Mouse (Mus musculus) hindbrain, postnatal 0 days (tissue): ENCODE measurements around the gene Ubtd1. TPM values are rescaled to one million over a fixed set of nuclear protein-coding genes. Genes with fewer than 3 reads are reported as not detected.

Source experiments
- ATAC-seq: fragments of 200-750 bp; cut with Nextera tagmentation; 2 replicates; pipeline ENCODE4 v1.8.0; 2017; ENCODE audit warnings: mild to moderate bottlenecking, moderate TSS enrichment, moderate library complexity
- DNase-seq: peaks from one replicate; pipeline ENCODE4 v3.0.0-alpha.2; 2015; ENCODE audit warnings: low spot score
- H3K27ac ChIP-seq: fragments of 300-500 bp; sonication (generic); 2 replicates; pipeline ENCODE4 v1.5.1; 2014; ENCODE audit warnings: mild to moderate bottlenecking
- H3K27me3 ChIP-seq: fragments of 300-500 bp; sonication (generic); 2 replicates; pipeline ENCODE4 v1.6.1; 2014; ENCODE audit warnings: low read length, mixed read lengths; ENCODE audit not compliant: insufficient read depth
- H3K36me3 ChIP-seq: fragments of 300-500 bp; sonication (generic); 2 replicates; pipeline ENCODE4 v1.6.1; 2014; ENCODE audit warnings: low read length, mixed read lengths; ENCODE audit not compliant: insufficient read depth
- H3K4me1 ChIP-seq: fragments of 300-500 bp; sonication (generic); 2 replicates; pipeline ENCODE4 v1.6.1; 2014; ENCODE audit warnings: antibody characterized with exemption, low read length, mixed read lengths; ENCODE audit not compliant: insufficient read depth
- H3K4me2 ChIP-seq: fragments of 300-500 bp; sonication (generic); 2 replicates; pipeline ENCODE4 v1.6.1; 2014; ENCODE audit warnings: low read depth, mild to moderate bottlenecking, low read length, moderate library complexity, mixed read lengths
- H3K4me3 ChIP-seq: fragments of 300-500 bp; sonication (generic); 2 replicates; pipeline ENCODE4 v1.5.1; 2014; ENCODE audit warnings: low read length
- H3K9ac ChIP-seq: fragments of 300-500 bp; sonication (generic); replicated peaks from 2 replicates; pipeline ENCODE4 v1.6.1; 2014; ENCODE audit warnings: mild to moderate bottlenecking, low read length, moderate library complexity, mixed read lengths
- H3K9me3 ChIP-seq: fragments of 300-500 bp; sonication (generic); 2 replicates; pipeline ENCODE4 v1.6.1; 2016; ENCODE audit warnings: low read length, mixed read lengths
- CTCF ChIP-seq: IDR thresholded peaks from 2 replicates; pipeline ENCODE4 v1.5.1; 2016; ENCODE audit warnings: antibody characterized with exemption, control low read depth, low read depth
- WGBS: fragments of 180-500 bp; shearing (Covaris S2); extraction: QIAGEN DNeasy Blood & Tissue Kit; methylation state at CpG from one replicate; pipeline ENCODE4 v1.1.7; 2014; 5-methylcytosine and 5-hydroxymethylcytosine counted together
- polyA plus RNA-seq: library from polyadenylated mRNA; unstranded; fragments of >200 nt; fragmentation: Nextera tagmentation; extraction: Ambion mirVana; gene quantifications from 2 replicates; pipeline ENCODE4 v1.2.1, GENCODE M21; 2015
- total RNA-seq: library from RNA; depleted of rRNA; stranded (reverse); fragments of >200 nt; gene quantifications from 2 replicates; pipeline ENCODE4 v1.2.3, GENCODE M21; 2014

Ubtd1 gene
- total and polyA plus RNA-seq, 2 experiments from 2014 or later, result 14.1 to 19.9 TPM

DNA sequence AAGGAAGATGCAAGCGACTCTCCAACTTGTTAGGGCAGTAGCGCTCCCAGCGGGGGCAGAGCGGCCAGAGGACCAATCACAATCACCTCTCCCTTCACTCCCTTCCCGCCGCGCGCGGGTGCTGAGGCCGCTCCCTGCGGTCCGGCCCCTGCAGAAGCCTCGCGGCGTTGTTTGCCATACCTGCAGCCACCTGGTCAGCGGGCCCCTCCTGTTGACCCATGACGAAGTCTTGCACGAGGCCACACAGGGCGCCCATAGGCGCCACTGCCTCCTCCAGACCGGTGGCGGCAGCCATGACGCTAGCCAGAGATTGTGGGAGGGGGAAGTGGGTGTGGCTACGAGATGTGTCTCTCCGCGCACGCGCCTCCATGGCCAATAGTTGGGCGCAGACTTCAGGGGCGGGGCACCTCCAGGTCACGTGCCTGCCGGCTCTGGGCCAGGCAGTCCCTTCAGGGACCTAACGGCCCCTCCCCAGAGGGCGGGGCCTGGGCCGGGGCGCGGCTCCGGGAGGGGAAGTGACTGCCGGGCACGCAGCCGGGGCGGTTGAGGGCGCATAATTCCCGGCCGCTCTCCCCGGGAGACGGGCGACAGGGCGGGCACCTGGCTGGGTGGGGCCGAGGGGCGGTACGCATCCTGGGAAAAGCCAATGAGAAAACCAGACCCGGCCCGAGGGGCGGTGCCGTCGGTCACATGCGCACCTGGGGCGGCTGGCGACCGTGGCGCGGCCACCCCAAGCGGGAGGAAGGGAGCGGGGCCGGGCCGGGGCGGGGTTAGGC is 556 bp upstream of the Ubtd1 start, which contains the start of gene Mms19:
Mms19 (minus strand) TSS at position 339 of the 776 bp plus-strand sequence.
- Histone ChIP-seq H3K4me2 (peak within 1 kb of the TSS; percentile 93), H3K36me3 (no peaks in the 10 kb centered on the region), H3K27ac (peak within 1 kb of the TSS; percentile 79), H3K27me3 (no peaks in the 10 kb centered on the region), H3K9ac (peak within 1 kb of the TSS; percentile 64), H3K4me3 (peak within 1 kb of the TSS; percentile 73), H3K4me1 (peaks cover 3% of the 10 kb centered on the region; the same call in 1 of the 2 replicates), H3K9me3 (no peaks in the 10 kb centered on the region)
- TF ChIP-seq CTCF, result peak; percentile 36; the same call in 1 of the 2 replicates
- peak; percentile 96 for ATAC-seq
- WGBS, result under 1% methylated on average over 43 of the region's 68 CpGs
- peak; percentile 99 for DNase-seq

DNA sequence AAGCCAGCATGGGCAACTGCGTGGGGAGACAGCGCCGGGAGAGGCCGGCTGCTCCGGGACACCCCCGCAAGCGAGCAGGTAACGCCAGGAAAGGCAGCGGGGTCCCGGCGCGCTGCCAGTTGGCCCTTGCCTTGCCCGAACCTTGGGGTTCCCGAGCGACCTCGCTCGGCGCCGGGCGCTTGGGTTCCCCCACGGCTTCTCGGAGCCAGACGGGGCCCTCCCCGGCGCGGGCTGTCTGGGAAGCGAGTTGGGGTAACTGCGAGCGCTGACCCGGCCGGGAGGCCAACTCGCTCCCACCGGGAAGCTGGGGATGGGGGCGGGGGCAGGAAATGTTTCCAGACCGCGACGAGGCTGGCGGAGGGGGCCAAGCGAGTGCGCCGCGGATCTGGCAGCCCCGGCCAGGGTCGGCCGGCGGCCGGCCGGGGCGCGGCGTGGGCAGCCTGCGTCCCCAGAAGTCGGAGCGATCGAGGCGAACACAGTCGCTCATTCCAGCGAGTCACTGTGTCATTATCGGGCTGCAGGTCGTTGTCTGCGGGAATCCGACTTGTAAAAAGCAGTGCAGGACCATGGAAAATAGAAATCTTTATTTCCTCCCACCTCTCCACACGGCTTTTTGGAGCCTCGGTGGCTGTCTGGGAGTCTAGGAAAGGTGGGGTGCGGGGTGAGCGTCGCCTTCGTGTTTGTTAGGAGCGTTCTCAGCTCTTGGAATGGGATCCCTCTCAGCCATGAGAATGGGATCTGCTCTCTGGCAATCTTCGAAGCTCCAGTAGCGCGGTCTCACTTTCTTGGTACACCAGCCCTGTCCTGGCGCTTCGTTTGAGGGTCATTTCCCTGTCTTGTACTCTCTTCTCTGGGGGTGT is 598 bp downstream of the Ubtd1 start:
- no peak for TF ChIP-seq CTCF
- H3K4me3 ChIP-seq, result peak overlapping the region; percentile 73
- H3K9me3 ChIP-seq, result no peaks in the 10 kb centered on the region
- no peaks in the 10 kb centered on the region for H3K27me3 ChIP-seq
- WGBS, result 1% methylated on average over 74 of the region's 74 CpGs
- H3K36me3 ChIP-seq, result no peaks in the 10 kb centered on the region
- peak overlapping the region; percentile 79 for H3K27ac ChIP-seq
- peak overlapping the region; percentile 64 for H3K9ac ChIP-seq
- DNase-seq, result peak; percentile 39
- H3K4me1 ChIP-seq, result peaks cover 3% of the 10 kb centered on the region; the same call in 1 of the 2 replicates
- ATAC-seq, result no peak
- H3K4me2 ChIP-seq, result peak overlapping the region; percentile 93

DNA sequence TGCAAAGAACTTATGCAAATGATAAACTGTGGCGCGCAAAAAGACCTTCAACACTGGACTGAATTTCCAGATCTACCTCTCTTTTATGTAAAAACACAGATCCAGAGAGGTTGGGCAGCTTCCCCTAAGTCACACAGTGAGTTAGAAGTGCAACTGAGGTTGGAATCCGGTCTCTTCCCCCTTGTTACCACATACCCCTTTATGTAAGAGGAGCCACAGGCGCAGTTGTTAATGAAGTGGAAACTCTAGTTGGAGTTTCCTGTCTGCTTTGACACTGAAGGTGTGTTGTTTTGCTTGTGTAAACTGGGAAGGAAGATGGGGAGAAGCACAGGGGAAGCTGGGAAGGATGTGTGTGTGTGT is 1.2 kb downstream of the Ubtd1 start:
- H3K9me3 ChIP-seq, result no peaks in the 10 kb centered on the region
- 4% methylated on average over 4 of the region's 4 CpGs for WGBS
- H3K4me2 ChIP-seq, result peak overlapping the region; percentile 93
- DNase-seq (no peak), ATAC-seq (no peak)
- peak overlapping the region; percentile 73 for H3K4me3 ChIP-seq
- H3K27ac ChIP-seq, result no peak overlapping the region
- H3K27me3 ChIP-seq, result no peaks in the 10 kb centered on the region
- peaks cover 3% of the 10 kb centered on the region; the same call in 1 of the 2 replicates for H3K4me1 ChIP-seq
- H3K9ac ChIP-seq, result peak overlapping the region; percentile 64
- no peaks in the 10 kb centered on the region for H3K36me3 ChIP-seq
- no peak for TF ChIP-seq CTCF

DNA sequence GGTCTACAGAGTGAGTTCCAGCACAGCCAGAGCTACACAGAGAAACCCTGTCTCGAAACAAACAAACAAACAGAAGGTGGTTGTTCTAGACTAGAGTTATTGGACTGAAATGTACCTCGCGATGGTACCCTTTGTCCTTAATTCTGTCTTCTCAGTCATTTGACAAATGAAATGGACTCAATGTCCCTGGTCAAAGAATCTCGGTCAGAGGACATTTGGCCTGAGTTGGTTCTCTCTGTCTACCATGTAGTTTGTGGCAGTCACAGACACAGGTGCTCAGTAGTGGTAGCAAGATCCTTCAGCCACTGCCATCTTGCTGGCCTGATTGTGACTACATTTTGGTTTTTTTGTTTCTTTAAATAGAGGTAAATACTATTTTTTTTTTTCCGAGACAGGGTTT is 4.4 kb downstream of the Ubtd1 start:
- 93% methylated on average over 5 of the region's 5 CpGs for WGBS
- no peak overlapping the region for H3K27ac ChIP-seq

GRCm38 (mm10) chr19:41987206-41987605 is 5.6 kb downstream of the Ubtd1 start:
- 87% methylated on average over 4 of the region's 4 CpGs for WGBS
- no peak for DNase-seq
- Histone ChIP-seq H3K9me3 (no peaks in the 10 kb centered on the region), H3K4me1 (peaks cover 3% of the 10 kb centered on the region; the same call in 1 of the 2 replicates), H3K36me3 (no peaks in the 10 kb centered on the region), H3K4me3 (no peak overlapping the region), H3K4me2 (no peak overlapping the region), H3K9ac (no peak overlapping the region), H3K27me3 (no peaks in the 10 kb centered on the region), H3K27ac (no peak overlapping the region)
- no peak for TF ChIP-seq CTCF
- no peak for ATAC-seq

More for the DNA sequence above, 4.4 kb downstream of the Ubtd1 start:
- ATAC-seq (no peak), DNase-seq (no peak)
- Histone ChIP-seq H3K9ac (no peak overlapping the region), H3K9me3 (no peaks in the 10 kb centered on the region), H3K4me1 (peaks cover 3% of the 10 kb centered on the region; the same call in 1 of the 2 replicates), H3K4me3 (no peak overlapping the region), H3K27me3 (no peaks in the 10 kb centered on the region), H3K36me3 (no peaks in the 10 kb centered on the region), H3K4me2 (no peak overlapping the region)
- no peak for TF ChIP-seq CTCF

DNA sequence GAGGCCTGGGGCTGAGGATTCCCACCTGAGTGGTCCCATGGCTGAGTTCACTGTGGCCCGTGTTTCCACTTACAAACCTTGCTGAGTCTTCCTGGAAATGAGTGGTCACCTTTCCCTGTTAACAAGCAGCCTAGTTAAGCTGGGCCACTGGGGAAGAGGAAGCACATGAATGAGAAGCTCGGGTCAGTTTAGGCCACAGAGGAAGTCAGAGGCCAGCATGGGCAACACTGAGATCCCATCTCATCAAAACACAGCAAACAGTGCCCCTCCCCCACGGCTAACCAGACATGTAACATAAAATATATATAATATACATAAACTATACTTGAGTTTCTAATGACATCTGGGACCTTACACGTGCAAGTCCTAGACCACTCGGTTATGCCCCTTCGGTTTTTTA is 8.2 kb downstream of the Ubtd1 start:
- no peaks in the 10 kb centered on the region for H3K36me3 ChIP-seq
- DNase-seq, result no peak
- WGBS, result 81% methylated on average over 6 of the region's 6 CpGs
- no peaks in the 10 kb centered on the region for H3K9me3 ChIP-seq
- no peak overlapping the region for H3K4me2 ChIP-seq
- no peak for TF ChIP-seq CTCF
- no peaks in the 10 kb centered on the region for H3K4me1 ChIP-seq
- H3K27me3 ChIP-seq, result no peaks in the 10 kb centered on the region
- H3K9ac ChIP-seq, result no peak overlapping the region
- H3K27ac ChIP-seq, result no peak overlapping the region
- no peak for ATAC-seq
- H3K4me3 ChIP-seq, result no peak overlapping the region
